Mouse (Mus musculus): ENCODE data around the gene Gga2.

GRCm38 (mm10) chr7:121936861-121937630 lies 84.0 kb downstream of the Gga2 start:
- TF ChIP-seq CTCF (conservative IDR thresholded peaks at IDR 0.05 in 1 of 2, IDR thresholded peaks at IDR 0.05 in 1 of 2; ENCODE audit: low read depth in 2 of 2, low read length in 2 of 2) (no peak), USF1 (IDR thresholded peaks at IDR 0.05; ENCODE audit: low read depth, low read length) (no peak), HCFC1 (IDR thresholded peaks at IDR 0.05; ENCODE audit: low read depth, low read length) (no peak), NRF1 (IDR thresholded peaks at IDR 0.05; ENCODE audit: low read depth, low read length) (no peak)
